Mouse (Mus musculus): ENCODE measurements at regions not wholly inside any gene's neighbourhood (a gene's known extent, or its start where the extent isn't known, plus 50 kb on each side); places are given as distances from the start of the nearest gene placed in this dataset.

DNA sequence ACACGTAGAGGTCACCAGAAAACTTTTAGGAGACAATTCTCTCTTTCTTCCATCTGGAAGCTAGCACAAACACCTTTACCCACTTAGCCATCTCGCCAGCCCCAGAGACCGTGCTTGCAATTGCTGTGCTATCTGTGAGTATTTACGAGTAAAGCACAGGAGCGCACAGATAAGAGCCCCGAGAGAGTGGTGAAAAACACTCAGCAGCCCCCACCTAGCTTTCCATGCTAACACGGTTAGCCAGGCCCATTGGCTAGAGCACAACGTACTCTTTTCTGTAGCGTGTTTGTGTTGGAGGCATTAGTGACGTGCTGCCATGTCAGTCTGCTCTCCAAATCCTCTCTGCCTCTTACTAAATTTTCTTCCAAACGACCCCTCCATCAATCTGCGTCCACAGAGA lies 112.8 kb downstream of the Chic2 start:
- Histone ChIP-seq H3K27me3 (ENCODE audit: insufficient read depth, low read length) (no peaks in the 10 kb centered on the region), H3K4me2 (ENCODE audit: low read depth, low read length) (no peak overlapping the region), H3K27ac (no peak overlapping the region), H3K4me1 (ENCODE audit: insufficient read depth, low read length) (no peaks in the 10 kb centered on the region), H3K9ac (replicated peaks; ENCODE audit: low read length) (no peak overlapping the region), H3K9me3 (ENCODE audit: low read length) (no peaks in the 10 kb centered on the region), H3K4me3 (ENCODE audit: low read length) (no peak overlapping the region), H3K36me3 (ENCODE audit: insufficient read depth, low read length) (no peaks in the 10 kb centered on the region)
- 84% methylated on average over 12 of the region's 12 CpGs for WGBS
- no peak for TF ChIP-seq CTCF (IDR thresholded peaks at IDR 0.05; ENCODE audit: low read depth)
- DNase-seq (ENCODE audit: low spot score) (no peak), ATAC-seq (no peak)

DNA sequence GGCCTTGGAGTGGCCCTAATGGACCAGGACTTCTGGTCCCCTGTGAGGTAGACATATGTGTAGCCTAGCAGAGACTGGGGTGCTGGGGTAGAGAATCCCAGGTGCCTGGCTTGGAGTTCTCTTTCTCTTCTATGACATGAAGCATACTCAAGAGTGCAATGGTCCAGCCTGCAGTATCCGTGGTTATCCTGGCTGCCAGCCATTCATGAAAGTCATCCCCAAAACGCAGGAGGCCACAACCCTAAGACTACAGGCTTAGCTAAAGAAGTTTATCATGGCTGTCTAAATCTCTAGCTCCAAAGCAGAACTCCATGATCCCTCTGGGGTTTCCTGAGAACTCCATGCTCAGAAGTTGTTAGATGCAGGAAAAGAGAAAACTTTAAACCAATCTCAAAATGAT lies 117.0 kb downstream of the Chic2 start:
- TF ChIP-seq CTCF (IDR thresholded peaks at IDR 0.05; ENCODE audit: low read depth): no peak
- Histone ChIP-seq H3K4me1 (ENCODE audit: insufficient read depth, low read length) (no peaks in the 10 kb centered on the region), H3K27ac (no peak overlapping the region), H3K4me2 (ENCODE audit: low read depth, low read length) (no peak overlapping the region), H3K9me3 (ENCODE audit: low read length) (no peaks in the 10 kb centered on the region), H3K4me3 (ENCODE audit: low read length) (no peak overlapping the region), H3K36me3 (ENCODE audit: insufficient read depth, low read length) (no peaks in the 10 kb centered on the region), H3K27me3 (ENCODE audit: insufficient read depth, low read length) (no peaks in the 10 kb centered on the region), H3K9ac (replicated peaks; ENCODE audit: low read length) (no peak overlapping the region)
- 78% methylated on average over 2 of the region's 2 CpGs for WGBS
- no peak for ATAC-seq
- no peak for DNase-seq (ENCODE audit: low spot score)

DNA sequence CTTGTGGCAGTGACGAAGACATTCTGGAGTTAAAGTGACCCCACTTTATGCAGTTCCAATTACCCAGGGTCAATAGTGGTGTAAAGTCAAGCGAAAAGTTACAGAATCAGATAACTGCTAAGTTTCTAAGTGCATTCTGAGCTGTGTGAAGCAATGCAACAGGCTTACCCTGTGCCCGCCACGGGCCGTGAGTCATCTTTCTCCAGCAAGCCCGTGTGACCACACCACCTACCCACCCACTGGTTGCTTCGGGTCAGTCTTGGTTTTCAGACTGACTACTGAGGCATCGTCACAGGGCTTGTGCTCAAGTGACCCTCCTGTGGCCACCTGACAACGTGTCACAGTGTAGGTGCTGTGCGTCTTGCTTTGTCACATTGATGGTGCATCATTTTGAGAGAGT lies 118.8 kb downstream of the Chic2 start:
- 89% methylated on average over 10 of the region's 10 CpGs for WGBS
- DNase-seq (ENCODE audit: low spot score): no peak
- Histone ChIP-seq H3K27me3 (ENCODE audit: insufficient read depth, low read length) (no peaks in the 10 kb centered on the region), H3K36me3 (ENCODE audit: insufficient read depth, low read length) (no peaks in the 10 kb centered on the region), H3K4me3 (ENCODE audit: low read length) (no peak overlapping the region), H3K4me1 (ENCODE audit: insufficient read depth, low read length) (no peaks in the 10 kb centered on the region), H3K9ac (replicated peaks; ENCODE audit: low read length) (no peak overlapping the region), H3K4me2 (ENCODE audit: low read depth, low read length) (no peak overlapping the region), H3K9me3 (ENCODE audit: low read length) (no peaks in the 10 kb centered on the region), H3K27ac (no peak overlapping the region)
- ATAC-seq: no peak
- no peak for TF ChIP-seq CTCF (IDR thresholded peaks at IDR 0.05; ENCODE audit: low read depth)

DNA sequence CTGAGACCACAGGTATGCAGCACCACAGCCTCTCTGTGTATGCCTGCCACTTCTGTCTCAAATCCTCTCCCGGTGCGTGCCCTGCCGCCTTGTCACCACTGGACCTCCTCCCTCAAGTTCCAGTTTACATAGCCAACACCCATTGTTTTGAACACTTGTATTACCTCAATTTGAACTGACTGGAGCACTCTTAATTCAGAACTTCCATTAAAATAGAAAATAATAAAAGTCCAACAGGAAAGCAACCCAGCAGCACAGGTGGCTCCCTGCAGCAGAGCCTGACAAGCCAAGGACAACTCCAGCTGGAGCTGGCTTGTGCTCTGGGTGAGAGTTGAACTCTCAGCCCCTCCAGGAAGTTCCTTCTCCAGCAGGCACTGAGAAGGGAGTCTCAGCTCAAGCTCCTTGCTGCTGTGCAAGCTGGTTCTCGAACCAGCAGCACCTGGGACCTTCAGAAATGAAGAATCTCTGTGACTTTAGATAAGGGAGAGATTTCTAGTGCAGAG lies 120.5 kb downstream of the Chic2 start:
- no peaks in the 10 kb centered on the region for H3K36me3 ChIP-seq (ENCODE audit: insufficient read depth, low read length)
- H3K9ac ChIP-seq (replicated peaks; ENCODE audit: low read length): no peak overlapping the region
- no peak for TF ChIP-seq CTCF (IDR thresholded peaks at IDR 0.05; ENCODE audit: low read depth)
- no peak overlapping the region for H3K27ac ChIP-seq
- H3K4me1 ChIP-seq (ENCODE audit: insufficient read depth, low read length): no peaks in the 10 kb centered on the region
- H3K27me3 ChIP-seq (ENCODE audit: insufficient read depth, low read length): no peaks in the 10 kb centered on the region
- DNase-seq (ENCODE audit: low spot score) (no peak), ATAC-seq (no peak)
- no peak overlapping the region for H3K4me3 ChIP-seq (ENCODE audit: low read length)
- 78% methylated on average over 4 of the region's 4 CpGs for WGBS
- H3K9me3 ChIP-seq (ENCODE audit: low read length): no peaks in the 10 kb centered on the region
- no peak overlapping the region for H3K4me2 ChIP-seq (ENCODE audit: low read depth, low read length)

DNA sequence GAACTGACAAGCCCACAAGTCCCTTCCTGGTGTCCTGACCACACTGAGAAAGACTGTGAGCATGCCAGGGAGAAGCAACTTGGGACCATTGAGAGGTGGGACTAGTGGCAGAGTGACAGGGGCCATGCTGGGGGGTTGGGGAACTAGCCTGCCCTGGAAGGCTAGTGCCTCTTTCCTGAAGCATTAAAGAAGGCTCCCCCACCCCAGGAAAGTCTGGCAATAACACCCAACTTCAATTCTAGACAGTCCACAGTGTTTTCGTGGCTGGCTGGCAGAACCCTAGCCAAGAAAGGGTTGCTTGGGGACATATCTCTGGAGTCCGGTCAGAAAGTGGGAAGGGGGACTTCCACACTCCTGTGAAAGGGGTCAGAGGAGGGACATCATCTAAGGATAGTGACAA lies 121.2 kb downstream of the Chic2 start:
- Histone ChIP-seq H3K27ac (no peak overlapping the region), H3K4me1 (ENCODE audit: insufficient read depth, low read length) (no peaks in the 10 kb centered on the region), H3K27me3 (ENCODE audit: insufficient read depth, low read length) (no peaks in the 10 kb centered on the region), H3K9ac (replicated peaks; ENCODE audit: low read length) (no peak overlapping the region), H3K36me3 (ENCODE audit: insufficient read depth, low read length) (no peaks in the 10 kb centered on the region), H3K4me3 (ENCODE audit: low read length) (no peak overlapping the region), H3K9me3 (ENCODE audit: low read length) (no peaks in the 10 kb centered on the region), H3K4me2 (ENCODE audit: low read depth, low read length) (no peak overlapping the region)
- no peak for ATAC-seq
- 68% methylated on average over 2 of the region's 2 CpGs for WGBS
- TF ChIP-seq CTCF (IDR thresholded peaks at IDR 0.05; ENCODE audit: low read depth): no peak
- DNase-seq (ENCODE audit: low spot score): no peak

DNA sequence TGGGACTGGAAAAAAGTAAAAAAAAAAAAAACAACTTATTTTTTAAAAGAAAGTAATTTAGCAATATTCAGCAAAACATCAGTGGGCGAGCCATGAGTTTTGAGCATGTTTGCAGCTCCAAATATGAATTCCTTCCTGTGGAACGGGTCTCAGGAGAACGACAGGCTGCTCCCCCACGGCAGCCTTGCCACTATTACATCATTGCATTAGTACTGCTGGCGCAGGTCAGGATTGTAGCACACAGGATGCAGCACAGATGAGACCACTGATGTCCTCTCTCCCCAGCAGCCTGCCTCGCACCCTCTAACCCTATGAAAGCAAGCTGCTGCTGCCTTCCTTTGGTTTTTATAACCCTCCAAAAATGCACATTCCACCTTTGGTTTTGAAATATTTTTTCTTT lies 121.7 kb downstream of the Chic2 start:
- no peak overlapping the region for H3K9ac ChIP-seq (replicated peaks; ENCODE audit: low read length)
- ATAC-seq (no peak), DNase-seq (ENCODE audit: low spot score) (no peak)
- 79% methylated on average over 6 of the region's 6 CpGs for WGBS
- no peak overlapping the region for H3K27ac ChIP-seq
- no peaks in the 10 kb centered on the region for H3K27me3 ChIP-seq (ENCODE audit: insufficient read depth, low read length)
- no peaks in the 10 kb centered on the region for H3K9me3 ChIP-seq (ENCODE audit: low read length)
- no peak for TF ChIP-seq CTCF (IDR thresholded peaks at IDR 0.05; ENCODE audit: low read depth)
- H3K4me1 ChIP-seq (ENCODE audit: insufficient read depth, low read length): no peaks in the 10 kb centered on the region
- H3K4me3 ChIP-seq (ENCODE audit: low read length): no peak overlapping the region
- H3K4me2 ChIP-seq (ENCODE audit: low read depth, low read length): no peak overlapping the region
- no peaks in the 10 kb centered on the region for H3K36me3 ChIP-seq (ENCODE audit: insufficient read depth, low read length)

DNA sequence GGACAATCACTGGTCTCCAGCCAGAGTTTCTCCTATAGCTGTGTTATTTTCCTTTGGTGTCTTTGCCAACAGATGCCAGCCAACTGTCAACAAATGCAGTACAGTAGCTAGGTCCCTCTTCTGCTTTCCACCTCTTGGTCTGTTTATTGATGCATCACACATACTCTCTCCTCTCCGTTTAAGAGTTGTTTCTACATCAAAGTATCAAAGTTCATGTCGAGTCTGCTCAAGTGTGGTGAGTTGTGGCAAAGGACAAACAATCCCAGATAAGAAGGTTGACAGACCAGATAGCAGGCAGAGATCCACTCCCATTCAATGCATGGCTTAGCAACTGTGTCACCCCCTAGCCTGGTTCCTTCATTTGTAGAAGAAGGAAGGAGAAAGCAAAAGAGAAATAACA lies 123.6 kb downstream of the Chic2 start:
- no peaks in the 10 kb centered on the region for H3K4me1 ChIP-seq (ENCODE audit: insufficient read depth, low read length)
- WGBS: 64% methylated on average over 2 of the region's 2 CpGs
- TF ChIP-seq CTCF (IDR thresholded peaks at IDR 0.05; ENCODE audit: low read depth): no peak
- no peak overlapping the region for H3K9ac ChIP-seq (replicated peaks; ENCODE audit: low read length)
- DNase-seq (ENCODE audit: low spot score) (no peak), ATAC-seq (no peak)
- H3K4me3 ChIP-seq (ENCODE audit: low read length): no peak overlapping the region
- H3K9me3 ChIP-seq (ENCODE audit: low read length): no peaks in the 10 kb centered on the region
- H3K4me2 ChIP-seq (ENCODE audit: low read depth, low read length): no peak overlapping the region
- H3K27ac ChIP-seq: no peak overlapping the region
- no peaks in the 10 kb centered on the region for H3K36me3 ChIP-seq (ENCODE audit: insufficient read depth, low read length)
- no peaks in the 10 kb centered on the region for H3K27me3 ChIP-seq (ENCODE audit: insufficient read depth, low read length)

Measured in hindbrain, postnatal 0 days (tissue).